Mouse (Mus musculus) liver, embryonic 14.5 days (tissue): ENCODE data around the gene Ccdc106.

Experiments
- CTCF ChIP-seq: IDR thresholded peaks from 2 replicates; pipeline ENCODE4 v1.5.1; 2016; ENCODE audit warnings: antibody characterized with exemption, low read depth, control low read depth
- EP300 ChIP-seq: IDR thresholded peaks from 2 replicates; pipeline ENCODE4 v1.6.1; 2016; ENCODE audit warnings: antibody characterized with exemption, low read depth

GRCm38 (mm10) chr7:5016057-5016456 is 4.3 kb upstream of the Ccdc106 start:
- TF ChIP-seq CTCF = no peak
- TF ChIP-seq EP300 = no peak
